Mouse (Mus musculus) NIH3T3 (cell line): Measurements from ENCODE around the gene Pitx3.
"Not testable (repeated sequence)": the region's sequence is repeated elsewhere in the genome, so short reads cannot be mapped to it uniquely, and the experiment has no call there.

Experiments used
- DNase-seq: peaks from one replicate; pipeline ENCODE4 v3.0.0-alpha.2; 2012; ENCODE audit warnings: low read depth

The Pitx3 gene

GRCm38 (mm10) chr19:46131694-46132525 is 16.2 kb downstream of the Pitx3 start, which contains the start of gene Elovl3:
TSS of gene Elovl3 (plus strand) at chr19:46131897.
- DNase-seq: no peak

- no peak for DNase-seq
Observed at GRCm38 (mm10) chr19:46131283-46131682, 16.8 kb downstream of the Pitx3 start.

GRCm38 (mm10) chr19:46129737-46130136 is 18.4 kb downstream of the Pitx3 start:
- DNase-seq: not testable (repeated sequence)

DNA sequence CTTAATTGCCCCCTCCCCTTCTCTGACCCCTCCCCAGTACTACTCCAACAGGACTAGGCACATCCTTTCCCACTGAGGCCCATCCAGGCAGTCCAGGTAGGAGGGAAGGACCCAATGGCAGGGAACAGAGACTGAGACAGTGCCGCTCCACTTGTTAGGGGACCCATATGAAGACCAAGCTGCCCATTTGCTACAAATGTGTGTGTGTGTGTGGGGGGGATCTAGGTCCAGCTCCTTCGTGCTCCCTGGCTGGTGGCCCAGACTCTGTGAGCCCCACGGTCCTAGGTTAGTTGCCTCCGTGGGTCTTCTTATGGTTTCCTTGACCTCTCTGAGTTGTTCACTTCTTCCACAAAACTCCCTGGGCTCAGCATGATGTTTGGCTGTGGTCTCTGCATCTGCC is 21.8 kb downstream of the Pitx3 start:
- DNase-seq: no peak

GRCm38 (mm10) chr19:46124651-46125050 is 23.5 kb downstream of the Pitx3 start:
- no peak for DNase-seq

DNA sequence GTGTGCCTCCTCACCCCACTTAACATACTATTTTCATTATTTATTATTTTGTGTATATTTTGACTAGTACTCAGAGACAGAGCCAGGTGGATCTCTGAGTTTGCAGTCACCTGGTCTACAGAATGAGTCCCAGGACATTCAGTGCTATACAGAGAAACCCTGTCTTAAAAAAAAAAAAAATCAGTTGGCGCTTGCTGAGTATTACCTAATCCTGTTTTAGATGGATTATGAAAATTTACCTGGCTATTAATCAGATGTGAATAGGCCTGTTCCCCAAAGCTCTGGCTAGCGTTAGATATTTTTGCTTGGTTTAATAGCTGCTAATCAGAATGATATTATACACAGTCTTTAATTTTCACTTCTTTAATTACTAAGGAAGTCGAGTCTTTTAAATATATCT is 24.2 kb downstream of the Pitx3 start:
- no peak for DNase-seq

DNA sequence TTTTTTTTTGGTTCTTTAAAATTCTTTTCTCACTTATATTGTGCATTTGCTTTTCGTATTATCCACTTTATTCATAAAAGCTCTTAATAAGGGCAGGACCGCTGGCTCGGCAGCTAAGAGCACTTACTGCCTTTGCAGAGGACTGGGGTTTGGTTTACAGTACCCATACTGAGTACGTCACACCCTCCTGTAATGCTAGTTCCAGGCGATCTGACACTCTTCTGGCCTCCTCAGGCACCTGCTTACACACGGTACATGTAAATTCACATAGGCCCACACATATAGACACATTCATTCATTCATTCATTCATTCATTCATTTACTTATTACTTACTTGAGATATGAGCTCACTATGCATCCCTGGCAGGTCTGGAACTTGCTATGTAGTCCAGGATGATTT is 27.3 kb downstream of the Pitx3 start:
- no peak for DNase-seq

- no peak for DNase-seq
Observed at GRCm38 (mm10) chr19:46119458-46119857, 28.7 kb downstream of the Pitx3 start.

- no peak for DNase-seq
Observed at GRCm38 (mm10) chr19:46114617-46115016, 33.5 kb downstream of the Pitx3 start.

DNA sequence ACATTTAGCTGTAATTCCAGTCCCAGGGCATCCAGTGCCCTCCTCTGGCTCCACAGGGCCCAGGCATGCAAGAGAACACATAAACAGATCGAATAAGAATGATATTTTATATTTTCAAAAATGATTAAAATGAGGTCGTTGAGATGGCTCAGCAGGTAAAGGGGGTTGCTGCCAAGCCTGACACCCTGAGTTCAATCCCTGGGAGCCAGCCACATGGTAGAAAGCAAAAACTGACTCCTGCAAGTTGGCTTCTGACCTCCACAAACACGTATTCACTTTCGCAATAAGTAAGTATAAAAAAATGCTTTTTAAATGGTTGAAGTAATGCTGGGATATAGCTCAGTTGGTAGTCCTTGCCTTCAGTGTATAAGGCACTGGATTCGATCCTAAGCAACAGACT is 37.3 kb downstream of the Pitx3 start:
- DNase-seq: no peak

- DNase-seq: no peak
Observed at GRCm38 (mm10) chr19:46110214-46110613, 37.9 kb downstream of the Pitx3 start.

- DNase-seq: no peak
Observed at GRCm38 (mm10) chr19:46104187-46104557, 44.0 kb downstream of the Pitx3 start.

DNA sequence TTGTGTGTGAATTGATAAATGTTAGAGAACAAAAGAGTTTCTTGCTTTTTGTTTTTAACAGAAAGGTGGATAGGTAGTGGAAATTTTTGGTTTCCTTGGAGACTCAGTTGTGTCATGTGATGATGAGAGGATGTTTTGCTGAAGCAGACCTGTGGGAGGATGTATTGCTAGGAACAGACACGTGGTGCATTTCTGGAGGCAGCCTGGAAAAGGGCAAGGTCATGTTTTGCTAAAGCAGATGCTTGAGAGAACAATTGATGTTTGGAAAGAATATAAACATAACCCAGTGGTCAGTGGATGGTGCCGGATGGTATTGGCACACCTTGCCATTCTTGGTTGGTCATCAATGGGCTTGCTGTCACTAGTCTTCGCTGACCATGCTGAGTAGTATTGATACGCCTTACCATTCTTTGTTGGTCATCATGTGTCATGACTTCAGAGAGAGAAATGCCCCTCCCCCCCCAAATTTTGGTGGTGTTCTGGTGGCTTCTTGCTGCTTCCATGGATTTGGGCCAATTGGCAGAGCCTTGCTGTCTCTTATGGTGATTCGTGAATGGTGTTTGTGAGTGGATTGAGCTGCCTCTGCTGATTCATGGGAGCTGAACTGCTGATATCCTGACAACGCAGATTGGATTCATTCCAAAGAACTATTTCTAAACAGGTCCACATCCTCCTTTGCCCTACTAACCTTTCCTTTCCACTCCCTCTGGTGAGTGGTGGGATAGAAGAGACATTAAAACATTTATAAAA is 44.5 kb downstream of the Pitx3 start:
- peak; percentile 43 for DNase-seq

- no peak for DNase-seq
Observed at GRCm38 (mm10) chr19:46099561-46099960, 48.6 kb downstream of the Pitx3 start.

- DNase-seq: no peak
Observed at GRCm38 (mm10) chr19:46096396-46096795, 51.7 kb downstream of the Pitx3 start.

GRCm38 (mm10) chr19:46095291-46095690 is 52.8 kb downstream of the Pitx3 start:
- DNase-seq: no peak

- DNase-seq: no peak
Observed at GRCm38 (mm10) chr19:46094144-46094543, 54.0 kb downstream of the Pitx3 start.

DNA sequence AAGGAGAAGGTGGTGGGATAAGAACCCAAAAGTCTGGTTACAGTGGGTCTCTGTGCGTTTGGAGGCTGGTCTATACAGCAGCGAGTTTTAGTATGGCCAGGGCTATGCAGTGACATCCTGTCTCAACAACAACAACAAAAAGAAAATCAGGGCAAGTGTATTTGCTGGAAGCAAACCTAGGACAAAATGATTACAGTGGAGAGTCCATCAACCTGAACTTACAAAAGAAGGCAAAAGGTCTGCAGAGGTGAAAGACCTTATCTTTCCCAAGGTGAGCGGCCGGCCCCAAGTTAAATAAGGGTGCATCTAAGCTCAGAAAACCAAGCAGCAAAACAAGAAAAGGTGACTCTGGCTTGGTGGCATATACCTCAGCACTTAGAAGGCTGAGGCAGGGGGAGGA is 56.5 kb downstream of the Pitx3 start:
- DNase-seq: no peak

GRCm38 (mm10) chr19:46087871-46088270 is 60.3 kb downstream of the Pitx3 start:
- peak; percentile 37 for DNase-seq

DNA sequence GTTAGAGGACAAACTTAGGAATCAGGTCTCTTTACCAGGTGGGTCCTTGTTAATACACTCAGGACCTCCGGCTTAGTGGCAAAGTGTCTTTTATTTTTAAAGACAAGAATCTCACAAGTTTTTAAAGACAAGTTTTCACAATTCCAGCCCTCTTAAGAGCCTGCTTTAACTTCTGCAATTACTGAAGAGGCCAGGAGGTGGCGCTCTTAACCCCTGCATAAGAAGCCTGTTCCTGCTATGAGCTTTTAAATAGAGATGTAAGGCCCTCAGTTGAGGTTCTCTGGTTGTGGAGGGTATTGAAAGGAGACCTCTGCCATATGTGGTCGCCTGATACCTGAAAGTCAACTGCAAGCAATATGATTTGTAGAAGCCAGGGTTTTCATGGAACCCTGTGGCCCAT is 61.8 kb downstream of the Pitx3 start:
- peak; percentile 90 for DNase-seq
